Mouse (Mus musculus): ENCODE results near the gene Erlin1. TPM values are rescaled to one million over a fixed set of nuclear protein-coding genes. Genes with fewer than 3 reads are reported as not detected.
A peak's percentile ranks its signal among the peaks of the same experiment; 100 is the strongest.

Erlin1 gene
- polyA plus RNA-seq (2016; fragmentation: Nextera tagmentation; extraction: Ambion mirVana): 19.7 and 20.5 TPM in 2 replicates

- WGBS: under 1% methylated on average over 75 of the region's 75 CpGs
- H3K27ac ChIP-seq (replicated peaks): peak within 1 kb of the TSS; percentile 84
- no peaks in the 10 kb centered on the region for H3K9me3 ChIP-seq
- H3K4me1 ChIP-seq: peaks cover 15% of the 10 kb centered on the region
- H3K27me3 ChIP-seq (replicated peaks; ENCODE audit: low read depth, poor library complexity, severe bottlenecking): 0 out of 2 replicates have a peak, but pooled peaks cover 6% of the 10 kb centered on the region
- H3K4me3 ChIP-seq: peak within 1 kb of the TSS; percentile 84
- H3K36me3 ChIP-seq (replicated peaks): peaks cover 22% of the 10 kb centered on the region
- peak; percentile 92 for DNase-seq (ENCODE audit: low spot score)
These were observed at the start of gene Erlin1 for GRCm38 (mm10) chr19:44069121-44069913. Gene Erlin1 (minus strand): TSS chr19:44069785.

DNA sequence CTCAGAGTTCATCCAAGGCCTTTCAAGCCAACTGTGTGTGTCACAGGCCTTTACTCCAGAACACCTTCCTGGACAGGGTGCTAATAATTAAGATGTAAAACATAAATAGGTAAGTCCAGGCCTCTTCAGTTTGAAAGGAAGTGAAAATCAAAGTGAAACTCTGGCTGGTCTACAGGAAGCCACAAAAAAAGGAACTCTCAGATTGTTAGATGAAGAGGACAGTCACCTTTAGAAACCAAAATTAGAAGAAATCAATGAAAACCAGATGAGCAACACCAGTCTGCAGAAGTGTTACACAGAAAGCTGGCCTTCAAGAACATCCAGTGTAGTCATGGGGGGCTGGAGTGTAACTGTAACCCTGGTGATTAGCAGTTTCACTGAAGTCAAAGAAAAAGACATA is 48.2 kb upstream of the Erlin1 start:
- Histone ChIP-seq H3K36me3 (replicated peaks) (peaks cover 95% of the 10 kb centered on the region), H3K27me3 (replicated peaks; ENCODE audit: low read depth, poor library complexity, severe bottlenecking) (no peaks in the 10 kb centered on the region), H3K4me1 (no peaks in the 10 kb centered on the region), H3K9me3 (no peaks in the 10 kb centered on the region), H3K4me3 (no peak overlapping the region), H3K27ac (replicated peaks) (no peak overlapping the region)
- no peak for DNase-seq (ENCODE audit: low spot score)

GRCm38 (mm10) chr19:44111706-44112105 is 42.1 kb upstream of the Erlin1 start:
- DNase-seq (ENCODE audit: low spot score): peak; percentile 45
- Histone ChIP-seq H3K4me1 (peaks cover 10% of the 10 kb centered on the region), H3K4me3 (no peak overlapping the region), H3K27me3 (replicated peaks; ENCODE audit: low read depth, poor library complexity, severe bottlenecking) (no peaks in the 10 kb centered on the region), H3K9me3 (no peaks in the 10 kb centered on the region), H3K27ac (replicated peaks) (no peak overlapping the region), H3K36me3 (replicated peaks) (peaks cover 74% of the 10 kb centered on the region)
- WGBS: 69% methylated on average over 7 of the region's 7 CpGs

- DNase-seq (ENCODE audit: low spot score): no peak
- H3K4me3 ChIP-seq: no peak overlapping the region
- H3K9me3 ChIP-seq: no peaks in the 10 kb centered on the region
- H3K27ac ChIP-seq (replicated peaks): no peak overlapping the region
- H3K36me3 ChIP-seq (replicated peaks): peaks cover 63% of the 10 kb centered on the region
- WGBS: 87% methylated on average over 9 of the region's 9 CpGs
- H3K4me1 ChIP-seq: peaks cover 20% of the 10 kb centered on the region
- H3K27me3 ChIP-seq (replicated peaks; ENCODE audit: low read depth, poor library complexity, severe bottlenecking): no peaks in the 10 kb centered on the region
These were observed 40.8 kb upstream of the Erlin1 start for GRCm38 (mm10) chr19:44110356-44110755.

- H3K27me3 ChIP-seq (replicated peaks; ENCODE audit: low read depth, poor library complexity, severe bottlenecking): no peaks in the 10 kb centered on the region
- peaks cover 50% of the 10 kb centered on the region for H3K36me3 ChIP-seq (replicated peaks)
- H3K9me3 ChIP-seq: no peaks in the 10 kb centered on the region
- no peak for DNase-seq (ENCODE audit: low spot score)
- H3K4me3 ChIP-seq: no peak overlapping the region
- H3K27ac ChIP-seq (replicated peaks): no peak overlapping the region
- H3K4me1 ChIP-seq: peaks cover 20% of the 10 kb centered on the region
These were observed 39.4 kb upstream of the Erlin1 start for GRCm38 (mm10) chr19:44108996-44109395.

GRCm38 (mm10) chr19:44107661-44108521 is 38.3 kb upstream of the Erlin1 start:
- Histone ChIP-seq H3K4me3 (peak overlapping the region; percentile 99), H3K27me3 (replicated peaks; ENCODE audit: low read depth, poor library complexity, severe bottlenecking) (no peaks in the 10 kb centered on the region), H3K27ac (replicated peaks) (peak overlapping the region; percentile 95), H3K4me1 (peaks cover 20% of the 10 kb centered on the region), H3K36me3 (replicated peaks) (peaks cover 41% of the 10 kb centered on the region), H3K9me3 (no peaks in the 10 kb centered on the region)
- peak; percentile 14 for DNase-seq (ENCODE audit: low spot score)
- 30% methylated on average over 22 of the region's 22 CpGs for WGBS

- no peaks in the 10 kb centered on the region for H3K9me3 ChIP-seq
- no peaks in the 10 kb centered on the region for H3K27me3 ChIP-seq (replicated peaks; ENCODE audit: low read depth, poor library complexity, severe bottlenecking)
- peak; percentile 96 for DNase-seq (ENCODE audit: low spot score)
- peaks cover 20% of the 10 kb centered on the region for H3K4me1 ChIP-seq
- H3K27ac ChIP-seq (replicated peaks): peak within 1 kb of the TSS; percentile 95
- H3K36me3 ChIP-seq (replicated peaks): peaks cover 39% of the 10 kb centered on the region
- peak within 1 kb of the TSS; percentile 99 for H3K4me3 ChIP-seq
- 1% methylated on average over 67 of the region's 67 CpGs for WGBS
These were observed 37.5 kb upstream of the Erlin1 start, which contains the start of gene Chuk for GRCm38 (mm10) chr19:44106831-44107660. Gene Chuk (minus strand): TSS chr19:44107480.

DNA sequence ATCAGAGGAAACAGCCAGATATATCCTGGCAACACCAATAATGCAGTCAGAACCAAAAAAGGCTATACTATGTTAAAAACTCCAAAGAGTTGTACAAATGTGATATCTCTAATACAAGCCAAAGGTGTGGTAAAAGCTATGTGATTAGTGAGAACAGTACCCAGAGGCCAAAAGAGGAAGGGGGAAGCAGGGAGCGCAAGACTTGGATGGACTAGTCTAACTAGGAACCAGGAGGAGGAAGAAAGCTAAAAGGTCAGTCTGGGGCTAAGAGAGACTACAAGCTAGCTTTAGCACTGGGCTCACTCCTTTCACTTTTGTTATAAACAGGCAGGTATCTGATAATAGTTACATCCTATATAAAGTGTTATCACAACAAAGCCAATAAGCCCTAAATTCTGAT is 34.8 kb upstream of the Erlin1 start:
- Histone ChIP-seq H3K4me3 (no peak overlapping the region), H3K36me3 (replicated peaks) (peaks cover 34% of the 10 kb centered on the region), H3K4me1 (peaks cover 20% of the 10 kb centered on the region), H3K27ac (replicated peaks) (no peak overlapping the region), H3K27me3 (replicated peaks; ENCODE audit: low read depth, poor library complexity, severe bottlenecking) (no peaks in the 10 kb centered on the region), H3K9me3 (no peaks in the 10 kb centered on the region)
- DNase-seq (ENCODE audit: low spot score): no peak
- WGBS: 92% methylated on average over 1 of the region's 1 CpGs

- Histone ChIP-seq H3K27ac (replicated peaks) (no peak overlapping the region), H3K27me3 (replicated peaks; ENCODE audit: low read depth, poor library complexity, severe bottlenecking) (no peaks in the 10 kb centered on the region), H3K9me3 (no peaks in the 10 kb centered on the region), H3K36me3 (replicated peaks) (peaks cover 39% of the 10 kb centered on the region), H3K4me3 (no peak overlapping the region), H3K4me1 (peaks cover 16% of the 10 kb centered on the region)
- DNase-seq (ENCODE audit: low spot score): no peak
- WGBS: 93% methylated on average over 3 of the region's 3 CpGs
These were observed 33.4 kb upstream of the Erlin1 start for GRCm38 (mm10) chr19:44103001-44103400.

GRCm38 (mm10) chr19:44100840-44101239 is 31.3 kb upstream of the Erlin1 start:
- Histone ChIP-seq H3K27ac (replicated peaks) (no peak overlapping the region), H3K4me1 (peaks cover 1% of the 10 kb centered on the region; the same call in 1 of the 2 replicates), H3K4me3 (no peak overlapping the region), H3K27me3 (replicated peaks; ENCODE audit: low read depth, poor library complexity, severe bottlenecking) (no peaks in the 10 kb centered on the region), H3K36me3 (replicated peaks) (peaks cover 61% of the 10 kb centered on the region), H3K9me3 (peaks cover 3% of the 10 kb centered on the region; the same call in 1 of the 2 replicates)
- no peak for DNase-seq (ENCODE audit: low spot score)

DNA sequence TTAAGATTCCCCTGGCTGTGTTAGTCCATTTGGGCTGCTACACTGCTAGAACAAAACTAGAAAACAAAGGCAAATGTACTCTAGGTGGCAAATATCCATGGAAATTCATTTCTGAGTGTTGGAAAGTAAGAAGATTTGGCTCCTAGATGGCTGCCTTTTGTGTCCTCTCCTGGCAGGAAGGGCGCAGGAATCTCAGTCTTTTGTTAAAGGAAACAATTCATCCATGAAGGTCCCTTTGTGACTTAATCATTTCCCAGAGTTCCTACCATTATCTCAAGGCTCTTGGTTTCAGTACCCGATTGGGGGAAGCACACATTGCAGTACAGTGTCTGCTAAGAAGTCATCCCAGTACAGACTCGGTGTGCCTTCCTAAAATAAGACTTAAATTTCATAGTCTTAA is 16.7 kb upstream of the Erlin1 start:
- Histone ChIP-seq H3K27me3 (replicated peaks; ENCODE audit: low read depth, poor library complexity, severe bottlenecking) (no peaks in the 10 kb centered on the region), H3K4me3 (no peak overlapping the region), H3K9me3 (no peaks in the 10 kb centered on the region), H3K4me1 (no peaks in the 10 kb centered on the region), H3K36me3 (replicated peaks) (peaks cover 89% of the 10 kb centered on the region), H3K27ac (replicated peaks) (no peak overlapping the region)
- no peak for DNase-seq (ENCODE audit: low spot score)
- 55% methylated on average over 3 of the region's 3 CpGs for WGBS

GRCm38 (mm10) chr19:44080920-44081319 is 11.3 kb upstream of the Erlin1 start:
- Histone ChIP-seq H3K4me3 (no peak overlapping the region), H3K9me3 (no peaks in the 10 kb centered on the region), H3K36me3 (replicated peaks) (peaks cover 91% of the 10 kb centered on the region), H3K27ac (replicated peaks) (no peak overlapping the region), H3K4me1 (0 out of 2 replicates have a peak, but pooled peaks cover 4% of the 10 kb centered on the region), H3K27me3 (replicated peaks; ENCODE audit: low read depth, poor library complexity, severe bottlenecking) (no peaks in the 10 kb centered on the region)
- DNase-seq (ENCODE audit: low spot score): no peak
- 95% methylated on average over 2 of the region's 2 CpGs for WGBS
